1 mouse cellular context compared by ENCODE assay signal in the genomic region with DNA sequence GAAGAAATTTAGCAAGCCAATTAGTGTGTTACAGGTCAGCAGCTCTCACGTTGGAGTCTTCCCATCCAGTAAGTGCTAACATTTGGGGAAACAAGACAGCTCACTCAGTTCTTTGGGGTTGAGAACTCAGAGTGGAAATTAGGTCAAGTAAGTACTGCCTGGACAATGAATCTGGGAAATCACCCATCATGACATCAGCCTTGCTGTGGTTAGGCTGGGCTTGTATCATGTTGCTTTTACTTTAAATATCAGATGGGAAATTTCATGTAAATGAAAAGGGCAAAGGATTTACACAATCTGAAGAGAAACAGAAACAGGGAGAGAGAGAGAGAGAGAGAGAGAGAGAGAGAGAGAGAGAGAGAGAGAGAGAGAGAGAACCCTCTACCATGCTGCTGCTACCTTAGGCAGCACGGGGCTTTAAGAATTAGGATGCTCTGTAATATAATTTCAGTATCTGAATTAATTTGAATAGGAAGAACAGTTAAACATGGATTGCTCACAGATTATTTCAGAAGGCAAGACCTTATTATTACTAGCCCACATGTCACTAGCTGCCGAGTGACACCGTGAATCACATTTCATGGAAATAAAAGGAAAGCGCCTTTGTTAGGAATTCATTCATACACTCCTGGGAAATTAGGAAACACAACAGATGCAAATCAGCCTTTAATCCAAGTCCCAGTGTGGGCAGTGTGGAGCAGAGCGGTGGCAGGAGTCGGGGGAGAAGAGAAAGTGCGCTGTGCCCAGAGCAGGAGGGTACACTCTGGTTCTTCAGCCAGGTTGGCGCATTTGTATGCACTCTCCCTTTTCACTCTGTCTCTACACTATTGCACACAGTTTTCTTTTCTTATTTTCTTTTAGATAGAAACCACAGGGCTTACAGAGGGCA.
TF ChIP-seq lines count a peak whose summit lies in the region.

No protein-coding gene starts in this region.

TF ChIP-seq in CH12.LX, 34 proteins besides CTCF, POLR2A, EP300 and RAD21 (continued from another document):
- TF ChIP-seq ZKSCAN1 (IDR thresholded peaks at IDR 0.05; ENCODE audit: borderline replicate concordance, low read depth, low read length) (no peak), GABPA (IDR thresholded peaks at IDR 0.05; ENCODE audit: insufficient replicate concordance, low read depth, low read length) (no peak), MAX (IDR thresholded peaks at IDR 0.05; ENCODE audit: low read length) (no peak), MYC (IDR thresholded peaks at IDR 0.05; ENCODE audit: low read depth, low read length) (no peak), TBP (conservative IDR thresholded peaks at IDR 0.05; ENCODE audit: low read depth, low read length) (no peak), MAZ (IDR thresholded peaks at IDR 0.05; ENCODE audit: low read depth, low read length) (no peak), ZNF384 (IDR thresholded peaks at IDR 0.05; ENCODE audit: low read depth, low read length) (no peak), USF2 (conservative IDR thresholded peaks at IDR 0.05; ENCODE audit: low read depth, low read length) (no peak), KAT2A (IDR thresholded peaks at IDR 0.05; ENCODE audit: insufficient replicate concordance, low read length) (no peak), IRF4 (IDR thresholded peaks at IDR 0.05; ENCODE audit: low read depth, low read length) (peak; percentile 69)
